Mouse (Mus musculus) lung, postnatal 25 days (tissue): ENCODE results near the gene Pitpnm2.

Experiments
- DNase-seq: peaks from one replicate; pipeline ENCODE4 v3.0.0; 2022; ENCODE audit warnings: low spot score

The Pitpnm2 gene

GRCm38 (mm10) chr5:124138066-124138465 is 111.5 kb downstream of the Pitpnm2 start:
- peak; percentile 17 for DNase-seq

- no peak for DNase-seq
Measured at GRCm38 (mm10) chr5:124134261-124134660, 115.3 kb downstream of the Pitpnm2 start.

- no peak for DNase-seq
Measured at GRCm38 (mm10) chr5:124125093-124125492, 124.5 kb downstream of the Pitpnm2 start.

GRCm38 (mm10) chr5:124122357-124122756 is 127.2 kb downstream of the Pitpnm2 start:
- no peak for DNase-seq

- DNase-seq: no peak
Measured at GRCm38 (mm10) chr5:124119204-124119603, 130.4 kb downstream of the Pitpnm2 start.

- peak; percentile 65 for DNase-seq
Measured at GRCm38 (mm10) chr5:124115990-124116845, 133.3 kb downstream of the Pitpnm2 start, which contains the start of gene Arl6ip4. TSS of gene Arl6ip4 (plus strand) at chr5:124116089.

GRCm38 (mm10) chr5:124115531-124115930 is 134.0 kb downstream of the Pitpnm2 start:
- DNase-seq: no peak

- no peak for DNase-seq
Measured at GRCm38 (mm10) chr5:124114276-124115025, 135.1 kb downstream of the Pitpnm2 start.

- DNase-seq: peak; percentile 29
Measured at GRCm38 (mm10) chr5:124113030-124113429, 136.5 kb downstream of the Pitpnm2 start.

GRCm38 (mm10) chr5:124112531-124112930 is 137.0 kb downstream of the Pitpnm2 start:
- peak; percentile 17 for DNase-seq

GRCm38 (mm10) chr5:124111742-124112497 is 137.6 kb downstream of the Pitpnm2 start, which contains the start of gene Ogfod2:
TSS of gene Ogfod2 (plus strand) at chr5:124112297.
- peak; percentile 96 for DNase-seq

- peak; percentile 34 for DNase-seq
Measured at GRCm38 (mm10) chr5:124111077-124111741, 138.4 kb downstream of the Pitpnm2 start.

GRCm38 (mm10) chr5:124103552-124103951 is 146.0 kb downstream of the Pitpnm2 start:
- DNase-seq: no peak

- no peak for DNase-seq
Measured at GRCm38 (mm10) chr5:124103020-124103419, 146.5 kb downstream of the Pitpnm2 start.

GRCm38 (mm10) chr5:124102326-124102725 is 147.2 kb downstream of the Pitpnm2 start:
- no peak for DNase-seq

- DNase-seq: no peak
Measured at GRCm38 (mm10) chr5:124100128-124101044, 149.2 kb downstream of the Pitpnm2 start.

GRCm38 (mm10) chr5:124098923-124099322 is 150.6 kb downstream of the Pitpnm2 start:
- DNase-seq: no peak

- peak; percentile 99 for DNase-seq
Measured at GRCm38 (mm10) chr5:124095596-124096232, 153.8 kb downstream of the Pitpnm2 start, which contains the start of gene Abcb9. TSS of gene Abcb9 (minus strand) at chr5:124095798.

- DNase-seq: no peak
Measured at GRCm38 (mm10) chr5:124095077-124095581, 154.4 kb downstream of the Pitpnm2 start.
